Mouse (Mus musculus): Measurements from ENCODE around the gene 4932438A13Rik. TPM values are rescaled to one million over a fixed set of nuclear protein-coding genes. Genes with fewer than 3 reads are reported as not detected.
A peak's percentile ranks its signal among the peaks of the same experiment; 100 is the strongest.

4932438A13Rik gene
- total and polyA plus RNA-seq, 3 experiments, result 8.5 to 48.8 (median 41.9) TPM

DNA sequence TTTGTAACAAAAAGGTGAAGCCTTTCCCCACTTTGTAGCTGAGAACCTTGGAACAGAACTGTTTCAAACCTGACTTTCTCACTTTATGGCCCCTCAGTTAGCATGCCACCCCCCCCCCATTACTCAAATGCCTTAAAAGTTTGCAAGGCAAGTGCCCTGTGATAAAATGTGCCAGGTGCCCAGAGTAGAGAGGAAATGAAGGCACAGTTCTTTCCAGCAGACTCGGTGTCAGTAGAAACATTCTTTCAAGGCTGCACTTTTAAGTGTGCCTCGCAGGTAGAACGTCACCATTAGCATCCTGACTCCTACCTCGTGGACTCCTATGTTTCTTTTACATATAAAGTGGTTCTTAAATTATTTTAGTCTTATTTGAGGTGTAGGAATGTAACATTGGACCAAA lies 977 bp downstream of the 4932438A13Rik start:
- no peaks in the 10 kb centered on the region for H3K27me3 ChIP-seq (ENCODE audit: control insufficient read depth, insufficient read depth, low read length)
- DNase-seq, result no peak
- intact Hi-C loops (cut with DNase I), result no loop called here
- H3K36me3 ChIP-seq (ENCODE audit: control insufficient read depth, insufficient read depth, low read length), result peaks cover 8% of the 10 kb centered on the region
- peak overlapping the region; percentile 84 for H3K4me3 ChIP-seq
- H3K27ac ChIP-seq, result no peak overlapping the region; the same call in 1 of the 2 replicates
- 46% methylated on average over 4 of the region's 4 CpGs for WGBS
- no peak for TF ChIP-seq EP300 (IDR thresholded peaks at IDR 0.05; ENCODE audit: insufficient read depth, low read depth, low read length)
- no peak for TF ChIP-seq POLR2A (IDR thresholded peaks at IDR 0.05; ENCODE audit: insufficient read depth, low read depth, low read length)
- TF ChIP-seq CTCF (IDR thresholded peaks at IDR 0.05), result no peak
- H3K4me1 ChIP-seq (ENCODE audit: control insufficient read depth, insufficient read depth, low read length), result peaks cover 2% of the 10 kb centered on the region; the same call in 1 of the 2 replicates
- peak overlapping the region; percentile 17; the same call in 1 of the 2 replicates for H3K9ac ChIP-seq (ENCODE audit: low read depth, low read length)
- H3K79me2 ChIP-seq (replicated peaks; ENCODE audit: control insufficient read depth, insufficient read depth, low read length), result 0 out of 2 replicates have a peak, but pooled peaks cover 1% of the 10 kb centered on the region

GRCm38 (mm10) chr3:36864466-36864865 lies 1.6 kb downstream of the 4932438A13Rik start:
- Histone ChIP-seq H3K27ac (no peak overlapping the region), H3K4me3 (no peak overlapping the region)
- intact Hi-C loops (cut with DNase I), result no loop called here

GRCm38 (mm10) chr3:36905372-36905771 lies 42.5 kb downstream of the 4932438A13Rik start:
- Histone ChIP-seq H3K4me1 (ENCODE audit: control insufficient read depth, insufficient read depth, low read length) (no peaks in the 10 kb centered on the region), H3K27ac (no peak overlapping the region), H3K9ac (ENCODE audit: low read depth, low read length) (no peak overlapping the region), H3K36me3 (ENCODE audit: control insufficient read depth, insufficient read depth, low read length) (no peaks in the 10 kb centered on the region; the same call in 1 of the 2 replicates), H3K27me3 (ENCODE audit: control insufficient read depth, insufficient read depth, low read length) (no peaks in the 10 kb centered on the region), H3K79me2 (replicated peaks; ENCODE audit: control insufficient read depth, insufficient read depth, low read length) (no peaks in the 10 kb centered on the region), H3K4me3 (no peak overlapping the region)
- DNase-seq, result no peak
- intact Hi-C loops (cut with DNase I), result no loop called here
- WGBS, result 96% methylated on average over 3 of the region's 3 CpGs
- TF ChIP-seq EP300 (IDR thresholded peaks at IDR 0.05; ENCODE audit: insufficient read depth, low read depth, low read length) (no peak), CTCF (IDR thresholded peaks at IDR 0.05) (no peak), POLR2A (IDR thresholded peaks at IDR 0.05; ENCODE audit: insufficient read depth, low read depth, low read length) (no peak)

More at GRCm38 (mm10) chr3:36864466-36864865, 1.6 kb downstream of the 4932438A13Rik start:
- Histone ChIP-seq H3K4me1 (ENCODE audit: control insufficient read depth, insufficient read depth, low read length) (peaks cover 2% of the 10 kb centered on the region; the same call in 1 of the 2 replicates), H3K9ac (ENCODE audit: low read depth, low read length) (no peak overlapping the region), H3K27me3 (ENCODE audit: control insufficient read depth, insufficient read depth, low read length) (no peaks in the 10 kb centered on the region), H3K36me3 (ENCODE audit: control insufficient read depth, insufficient read depth, low read length) (peaks cover 8% of the 10 kb centered on the region), H3K79me2 (replicated peaks; ENCODE audit: control insufficient read depth, insufficient read depth, low read length) (0 out of 2 replicates have a peak, but pooled peaks cover 1% of the 10 kb centered on the region)
- WGBS, result 95% methylated on average over 4 of the region's 4 CpGs
- DNase-seq, result no peak
- TF ChIP-seq EP300 (IDR thresholded peaks at IDR 0.05; ENCODE audit: insufficient read depth, low read depth, low read length) (no peak), POLR2A (IDR thresholded peaks at IDR 0.05; ENCODE audit: insufficient read depth, low read depth, low read length) (no peak), CTCF (IDR thresholded peaks at IDR 0.05) (no peak)

GRCm38 (mm10) chr3:36917832-36918231 lies 54.9 kb downstream of the 4932438A13Rik start:
- Histone ChIP-seq H3K36me3 (ENCODE audit: control insufficient read depth, insufficient read depth, low read length) (no peaks in the 10 kb centered on the region; the same call in 1 of the 2 replicates), H3K9ac (ENCODE audit: low read depth, low read length) (no peak overlapping the region), H3K27me3 (ENCODE audit: control insufficient read depth, insufficient read depth, low read length) (no peaks in the 10 kb centered on the region), H3K4me1 (ENCODE audit: control insufficient read depth, insufficient read depth, low read length) (no peaks in the 10 kb centered on the region), H3K27ac (no peak overlapping the region), H3K4me3 (no peak overlapping the region), H3K79me2 (replicated peaks; ENCODE audit: control insufficient read depth, insufficient read depth, low read length) (no peaks in the 10 kb centered on the region)
- no peak for TF ChIP-seq CTCF (IDR thresholded peaks at IDR 0.05)
- TF ChIP-seq EP300 (IDR thresholded peaks at IDR 0.05; ENCODE audit: insufficient read depth, low read depth, low read length), result no peak
- no peak for TF ChIP-seq POLR2A (IDR thresholded peaks at IDR 0.05; ENCODE audit: insufficient read depth, low read depth, low read length)
- intact Hi-C loops (cut with DNase I), result no loop called here
- WGBS, result 94% methylated on average over 2 of the region's 2 CpGs
- DNase-seq, result no peak

DNA sequence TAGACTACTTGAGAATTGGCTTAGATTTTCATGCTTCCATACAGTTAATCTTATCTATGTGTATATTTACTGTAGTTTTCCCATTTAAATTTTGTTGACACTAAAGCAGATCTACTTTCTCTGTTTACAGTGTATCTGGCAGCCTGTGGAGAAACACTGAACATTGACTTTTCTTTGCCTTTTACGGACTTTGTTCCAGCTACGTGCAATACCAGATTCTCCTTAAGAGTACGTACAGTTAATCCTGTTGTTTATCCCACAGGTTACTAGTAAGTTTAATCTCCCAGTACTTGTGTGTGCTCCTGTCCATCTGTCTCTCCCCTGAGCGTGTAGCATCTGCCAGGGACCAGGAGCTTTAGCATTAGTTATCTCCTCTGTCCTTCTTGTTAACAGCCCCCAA lies 55.4 kb downstream of the 4932438A13Rik start:
- WGBS, result 94% methylated on average over 4 of the region's 4 CpGs

GRCm38 (mm10) chr3:36941572-36941971 lies 78.7 kb downstream of the 4932438A13Rik start:
- no peak for DNase-seq
- Histone ChIP-seq H3K36me3 (ENCODE audit: control insufficient read depth, insufficient read depth, low read length) (peaks cover 1% of the 10 kb centered on the region; the same call in 1 of the 2 replicates), H3K4me3 (no peak overlapping the region), H3K27me3 (ENCODE audit: control insufficient read depth, insufficient read depth, low read length) (no peaks in the 10 kb centered on the region), H3K79me2 (replicated peaks; ENCODE audit: control insufficient read depth, insufficient read depth, low read length) (no peaks in the 10 kb centered on the region), H3K9ac (ENCODE audit: low read depth, low read length) (no peak overlapping the region), H3K4me1 (ENCODE audit: control insufficient read depth, insufficient read depth, low read length) (no peaks in the 10 kb centered on the region), H3K27ac (no peak overlapping the region)
- 61% methylated on average over 5 of the region's 5 CpGs for WGBS
- intact Hi-C loops (cut with DNase I), result no loop called here
- TF ChIP-seq EP300 (IDR thresholded peaks at IDR 0.05; ENCODE audit: insufficient read depth, low read depth, low read length) (no peak), CTCF (IDR thresholded peaks at IDR 0.05) (no peak), POLR2A (IDR thresholded peaks at IDR 0.05; ENCODE audit: insufficient read depth, low read depth, low read length) (no peak)

More for the DNA sequence above, 55.4 kb downstream of the 4932438A13Rik start:
- no peaks in the 10 kb centered on the region for H3K79me2 ChIP-seq (replicated peaks; ENCODE audit: control insufficient read depth, insufficient read depth, low read length)
- no peaks in the 10 kb centered on the region for H3K4me1 ChIP-seq (ENCODE audit: control insufficient read depth, insufficient read depth, low read length)
- no peak overlapping the region for H3K27ac ChIP-seq
- intact Hi-C loops (cut with DNase I), result no loop called here
- no peaks in the 10 kb centered on the region for H3K27me3 ChIP-seq (ENCODE audit: control insufficient read depth, insufficient read depth, low read length)
- H3K9ac ChIP-seq (ENCODE audit: low read depth, low read length), result no peak overlapping the region
- TF ChIP-seq CTCF (IDR thresholded peaks at IDR 0.05) (no peak), EP300 (IDR thresholded peaks at IDR 0.05; ENCODE audit: insufficient read depth, low read depth, low read length) (no peak), POLR2A (IDR thresholded peaks at IDR 0.05; ENCODE audit: insufficient read depth, low read depth, low read length) (no peak)
- DNase-seq, result no peak
- no peak overlapping the region for H3K4me3 ChIP-seq
- H3K36me3 ChIP-seq (ENCODE audit: control insufficient read depth, insufficient read depth, low read length), result no peaks in the 10 kb centered on the region; the same call in 1 of the 2 replicates
